Mouse (Mus musculus) embryonic facial prominence, embryonic 14.5 days (tissue): ENCODE measurements around the gene Nudc. TPM values are rescaled to one million over a fixed set of nuclear protein-coding genes. Genes with fewer than 3 reads are reported as not detected.
A peak's percentile ranks its signal among the peaks of the same experiment; 100 is the strongest.

Experiments used
- ATAC-seq: fragments of 200-750 bp; cut with Nextera tagmentation; 2 replicates; pipeline ENCODE4 v1.8.0; 2017; ENCODE audit warnings: low read depth, moderate number of reproducible peaks, moderate TSS enrichment
- DNase-seq: peaks from one replicate; pipeline ENCODE4 v3.0.0-alpha.2; 2015; ENCODE audit warnings: low spot score
- H3K27ac ChIP-seq: fragments of 300-500 bp; sonication (generic); replicated peaks from 2 replicates; pipeline ENCODE4 v1.5.1; 2014; ENCODE audit warnings: low read depth, mild to moderate bottlenecking, low read length, moderate library complexity
- H3K27me3 ChIP-seq: fragments of 300-500 bp; sonication (generic); replicated peaks from 2 replicates; pipeline ENCODE4 v1.6.1; 2014; ENCODE audit warnings: low read length; ENCODE audit not compliant: control insufficient read depth, insufficient read depth
- H3K36me3 ChIP-seq: fragments of 300-500 bp; sonication (generic); 2 replicates; pipeline ENCODE4 v1.6.1; 2014; ENCODE audit warnings: low read length, mixed read lengths; ENCODE audit not compliant: control insufficient read depth, insufficient read depth
- H3K4me1 ChIP-seq: fragments of 300-500 bp; sonication (generic); 2 replicates; pipeline ENCODE4 v1.6.1; 2014; ENCODE audit warnings: antibody characterized with exemption, low read length; ENCODE audit not compliant: control insufficient read depth, insufficient read depth
- H3K4me2 ChIP-seq: fragments of 300-500 bp; sonication (generic); 2 replicates; pipeline ENCODE4 v1.6.1; 2014; ENCODE audit warnings: low read depth, mild to moderate bottlenecking, low read length, moderate library complexity, mixed read lengths
- H3K4me3 ChIP-seq: fragments of 300-500 bp; sonication (generic); 2 replicates; pipeline ENCODE4 v1.5.1; 2014; ENCODE audit warnings: low read depth, mild to moderate bottlenecking, low read length
- H3K9ac ChIP-seq: fragments of 300-500 bp; sonication (generic); 2 replicates; pipeline ENCODE4 v1.6.1; 2014; ENCODE audit warnings: low read depth, mild to moderate bottlenecking, low read length, moderate library complexity, mixed read lengths
- H3K9me3 ChIP-seq: fragments of 300-500 bp; sonication (generic); 2 replicates; pipeline ENCODE4 v1.6.1; 2016; ENCODE audit warnings: low read length; ENCODE audit not compliant: control insufficient read depth
- WGBS: fragments of 180-500 bp; shearing (Covaris S2); extraction: QIAGEN DNeasy Blood & Tissue Kit; methylation state at CpG from one replicate; pipeline ENCODE4 v1.1.7; 2014; 5-methylcytosine and 5-hydroxymethylcytosine counted together
- polyA plus RNA-seq: library from polyadenylated mRNA; unstranded; fragments of >200 nt; fragmentation: Nextera tagmentation; extraction: Ambion mirVana; gene quantifications from 2 replicates; pipeline ENCODE4 v1.2.1, GENCODE M21; 2014

The Nudc gene
- polyA plus RNA-seq, 1 experiment from 2014 or later = 191 TPM

- H3K9ac ChIP-seq = peak within 1 kb of the TSS; percentile 87
- peak; percentile 92 for ATAC-seq
- peak within 1 kb of the TSS; percentile 98 for H3K4me3 ChIP-seq
- peaks cover 7% of the 10 kb centered on the region; the same call in 1 of the 2 replicates for H3K4me1 ChIP-seq
- peak within 1 kb of the TSS; percentile 91 for H3K27ac ChIP-seq
- 6% methylated on average over 44 of the region's 44 CpGs for WGBS
- peaks cover 15% of the 10 kb centered on the region for H3K36me3 ChIP-seq
- peak within 1 kb of the TSS; percentile 95 for H3K4me2 ChIP-seq
- no peaks in the 10 kb centered on the region for H3K27me3 ChIP-seq
- DNase-seq = peak; percentile 97
- H3K9me3 ChIP-seq = no peaks in the 10 kb centered on the region
Observed at GRCm38 (mm10) chr4:133574070-133574842, 28.5 kb upstream of the Nudc start, which contains the start of gene Gpatch3. Gpatch3 (plus strand) TSS chr4:133574745.

- no peak for ATAC-seq
- Histone ChIP-seq H3K9me3 (no peaks in the 10 kb centered on the region), H3K36me3 (no peaks in the 10 kb centered on the region), H3K4me1 (peaks cover 1% of the 10 kb centered on the region; the same call in 1 of the 2 replicates), H3K27ac (no peak overlapping the region), H3K27me3 (no peaks in the 10 kb centered on the region), H3K4me2 (no peak overlapping the region), H3K9ac (no peak overlapping the region), H3K4me3 (no peak overlapping the region)
- DNase-seq = no peak
- 51% methylated on average over 10 of the region's 10 CpGs for whole genome bisulfite sequencing
Observed at GRCm38 (mm10) chr4:133570066-133570466, 24.3 kb upstream of the Nudc start.

- Histone ChIP-seq H3K9ac (no peak overlapping the region), H3K27ac (no peak overlapping the region), H3K27me3 (no peaks in the 10 kb centered on the region), H3K4me2 (no peak overlapping the region), H3K4me3 (no peak overlapping the region), H3K36me3 (no peaks in the 10 kb centered on the region), H3K4me1 (no peaks in the 10 kb centered on the region), H3K9me3 (no peaks in the 10 kb centered on the region)
- ATAC-seq (no peak), DNase-seq (no peak)
- 75% methylated on average over 10 of the region's 10 CpGs for WGBS
Observed at GRCm38 (mm10) chr4:133569291-133570065, 23.7 kb upstream of the Nudc start.

- no peak for DNase-seq
- no peak for ATAC-seq
- H3K36me3 ChIP-seq = no peaks in the 10 kb centered on the region
- no peak overlapping the region for H3K9ac ChIP-seq
- no peak overlapping the region for H3K27ac ChIP-seq
- no peak overlapping the region for H3K4me3 ChIP-seq
- no peaks in the 10 kb centered on the region for H3K4me1 ChIP-seq
- 32% methylated on average over 8 of the region's 8 CpGs for WGBS
- H3K4me2 ChIP-seq = no peak overlapping the region
- no peaks in the 10 kb centered on the region for H3K9me3 ChIP-seq
- H3K27me3 ChIP-seq = no peaks in the 10 kb centered on the region
Observed at GRCm38 (mm10) chr4:133567251-133567650, 21.5 kb upstream of the Nudc start.

GRCm38 (mm10) chr4:133563123-133563571, 17.4 kb upstream of the Nudc start:
- H3K4me2 ChIP-seq = no peak overlapping the region

GRCm38 (mm10) chr4:133561622-133562021, 15.8 kb upstream of the Nudc start:
- Histone ChIP-seq H3K4me3 (no peak overlapping the region), H3K36me3 (no peaks in the 10 kb centered on the region), H3K9ac (no peak overlapping the region), H3K4me1 (no peaks in the 10 kb centered on the region), H3K9me3 (no peaks in the 10 kb centered on the region), H3K4me2 (no peak overlapping the region), H3K27ac (no peak overlapping the region), H3K27me3 (no peaks in the 10 kb centered on the region)
- DNase-seq (no peak), ATAC-seq (no peak)
- 62% methylated on average over 4 of the region's 4 CpGs for WGBS

More at GRCm38 (mm10) chr4:133563123-133563571, 17.4 kb upstream of the Nudc start:
- Histone ChIP-seq H3K4me3 (no peak overlapping the region), H3K9me3 (no peaks in the 10 kb centered on the region), H3K4me1 (no peaks in the 10 kb centered on the region), H3K36me3 (no peaks in the 10 kb centered on the region), H3K27me3 (no peaks in the 10 kb centered on the region), H3K27ac (no peak overlapping the region), H3K9ac (no peak overlapping the region)
- no peak for ATAC-seq
- 71% methylated on average over 11 of the region's 11 CpGs for WGBS
- no peak for DNase-seq

- H3K4me2 ChIP-seq = no peak overlapping the region
- 60% methylated on average over 4 of the region's 4 CpGs for WGBS
- H3K27ac ChIP-seq = no peak overlapping the region
- no peaks in the 10 kb centered on the region for H3K36me3 ChIP-seq
- ATAC-seq (no peak), DNase-seq (no peak)
- H3K27me3 ChIP-seq = no peaks in the 10 kb centered on the region
- no peak overlapping the region for H3K4me3 ChIP-seq
- no peaks in the 10 kb centered on the region for H3K4me1 ChIP-seq
- no peak overlapping the region for H3K9ac ChIP-seq
- no peaks in the 10 kb centered on the region for H3K9me3 ChIP-seq
Observed at GRCm38 (mm10) chr4:133559846-133560245, 14.1 kb upstream of the Nudc start.

GRCm38 (mm10) chr4:133557041-133557717, 11.4 kb upstream of the Nudc start:
- DNase-seq = no peak
- 30% methylated on average over 10 of the region's 10 CpGs for WGBS
- Histone ChIP-seq H3K9ac (no peak overlapping the region), H3K4me3 (no peak overlapping the region), H3K36me3 (no peaks in the 10 kb centered on the region), H3K4me2 (no peak overlapping the region), H3K27me3 (no peaks in the 10 kb centered on the region), H3K27ac (no peak overlapping the region), H3K9me3 (no peaks in the 10 kb centered on the region), H3K4me1 (no peaks in the 10 kb centered on the region)
- no peak for ATAC-seq
